Mouse (Mus musculus) Muller cell, postnatal 12 days (primary cell): ENCODE measurements around the gene F8.
A peak's percentile ranks its signal among the peaks of the same experiment; 100 is the strongest.

ENCODE experiments used
- DNase-seq: peaks from one replicate; pipeline ENCODE4 v3.0.0-alpha.2; 2015; ENCODE audit errors: inconsistent ontology term

Gene F8

DNA sequence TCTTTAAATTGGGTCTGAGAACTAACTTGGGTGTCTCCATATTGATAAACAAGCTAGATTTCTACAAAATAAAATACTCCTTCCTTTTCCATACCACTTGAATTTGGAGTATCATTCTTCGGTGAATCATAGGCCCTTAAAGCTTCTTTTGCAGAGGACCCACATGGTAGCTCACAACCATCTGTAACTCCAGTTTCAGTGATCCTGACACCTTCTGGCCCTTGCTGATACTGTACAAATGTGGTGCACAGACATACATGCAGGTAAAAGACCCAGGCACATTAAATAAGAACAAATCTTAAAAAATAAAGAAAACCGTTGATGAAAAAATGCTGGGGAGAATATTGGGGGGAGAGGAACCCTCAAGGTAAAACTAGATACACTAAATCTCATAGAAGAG lies 244.2 kb downstream of the F8 start:
- no peak for DNase-seq

DNA sequence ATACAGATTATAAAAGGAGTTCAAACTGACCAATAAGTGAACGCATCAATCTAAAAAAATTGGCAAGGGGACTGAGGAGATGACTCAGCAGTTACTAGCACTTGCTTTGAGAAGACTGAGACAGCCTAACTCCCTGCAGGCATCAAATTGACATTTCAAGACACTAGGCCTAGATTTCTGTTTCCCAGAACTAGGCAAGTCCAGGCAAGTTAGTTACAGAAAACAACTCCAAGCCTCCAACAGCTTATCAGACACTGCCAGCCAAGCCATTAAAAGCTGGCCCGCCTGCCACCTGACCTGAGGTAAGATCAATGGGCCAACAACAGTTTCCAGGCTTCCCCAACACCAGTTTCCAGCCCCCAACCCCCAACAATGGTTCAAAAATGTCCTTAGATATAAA lies 244.7 kb downstream of the F8 start:
- DNase-seq = no peak

DNA sequence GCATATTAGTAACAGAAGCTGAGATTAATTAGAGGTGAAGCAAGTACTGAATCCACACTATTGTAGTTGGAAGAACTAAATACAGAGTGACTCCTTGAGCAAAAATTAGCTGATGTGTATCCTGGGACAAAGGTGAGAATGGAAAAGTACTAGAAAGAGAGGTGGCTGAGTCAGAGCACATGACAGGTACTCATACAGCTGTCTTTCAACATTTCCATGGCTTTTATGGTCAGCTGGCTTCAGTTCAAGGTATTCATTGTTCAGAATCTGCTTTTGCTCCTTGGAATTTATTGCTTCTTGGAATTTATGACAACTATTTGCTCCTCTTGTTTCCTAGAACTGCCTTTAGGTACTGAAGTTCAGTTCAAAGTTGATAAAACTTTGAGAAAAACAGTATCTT lies 245.5 kb downstream of the F8 start:
- DNase-seq = no peak

DNA sequence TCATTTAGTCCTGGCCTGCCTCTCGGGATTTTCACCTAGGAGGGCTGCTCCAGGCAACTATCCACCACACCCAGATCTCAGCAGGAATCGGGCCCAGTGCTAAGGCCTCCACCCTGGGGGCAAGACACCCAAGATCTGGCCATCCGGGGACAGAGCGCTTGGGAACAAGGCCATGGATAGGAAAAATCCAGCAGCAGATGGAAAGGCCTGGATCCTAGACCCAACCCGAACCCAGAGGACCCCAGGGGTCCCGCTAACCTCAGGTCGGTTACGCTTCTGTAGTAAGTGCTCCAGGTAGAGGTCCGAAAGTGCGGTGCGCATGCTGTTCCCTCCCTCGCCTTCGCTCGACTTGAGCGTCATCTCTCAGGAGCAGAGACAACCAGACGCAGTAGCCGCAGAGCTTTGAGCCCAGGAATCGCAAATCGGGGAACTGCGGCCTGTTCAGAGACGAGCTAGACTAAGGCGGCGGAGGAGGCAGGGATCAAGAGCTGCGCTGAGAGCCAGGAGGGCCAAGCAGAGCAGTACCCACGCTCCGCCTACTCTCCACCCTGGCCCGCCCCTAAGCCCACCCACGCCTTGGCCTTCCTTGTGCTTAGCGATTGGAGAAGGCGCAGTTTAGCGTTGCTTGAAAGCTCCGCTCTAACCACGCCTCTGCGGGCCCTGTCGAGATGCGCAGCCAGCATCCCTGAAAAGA lies 251.8 kb downstream of the F8 start, which contains the start of gene Mpp1:
Gene Mpp1, minus strand, starts transcription at position 550 of the 694 bp plus-strand sequence.
- peak; percentile 88 for DNase-seq

DNA sequence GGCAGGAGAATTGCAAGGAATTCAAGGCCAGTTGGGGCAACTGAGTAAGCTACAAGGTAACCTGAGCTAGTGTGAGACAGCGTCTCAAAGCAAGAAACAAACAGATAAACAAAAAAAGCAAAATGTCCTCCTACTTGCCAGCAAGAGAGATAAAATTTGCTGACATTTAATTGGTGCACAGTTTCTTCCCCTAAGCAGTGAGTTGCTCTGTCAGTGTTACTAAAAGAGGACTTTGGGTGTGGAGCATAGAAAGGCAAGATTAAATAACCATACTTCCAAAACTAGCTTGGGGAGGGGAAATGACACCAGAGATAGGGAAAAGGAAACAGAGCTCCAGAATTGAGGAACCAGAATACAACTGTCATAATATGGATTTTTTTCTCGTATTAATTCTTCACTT lies 252.9 kb downstream of the F8 start:
- DNase-seq = no peak

DNA sequence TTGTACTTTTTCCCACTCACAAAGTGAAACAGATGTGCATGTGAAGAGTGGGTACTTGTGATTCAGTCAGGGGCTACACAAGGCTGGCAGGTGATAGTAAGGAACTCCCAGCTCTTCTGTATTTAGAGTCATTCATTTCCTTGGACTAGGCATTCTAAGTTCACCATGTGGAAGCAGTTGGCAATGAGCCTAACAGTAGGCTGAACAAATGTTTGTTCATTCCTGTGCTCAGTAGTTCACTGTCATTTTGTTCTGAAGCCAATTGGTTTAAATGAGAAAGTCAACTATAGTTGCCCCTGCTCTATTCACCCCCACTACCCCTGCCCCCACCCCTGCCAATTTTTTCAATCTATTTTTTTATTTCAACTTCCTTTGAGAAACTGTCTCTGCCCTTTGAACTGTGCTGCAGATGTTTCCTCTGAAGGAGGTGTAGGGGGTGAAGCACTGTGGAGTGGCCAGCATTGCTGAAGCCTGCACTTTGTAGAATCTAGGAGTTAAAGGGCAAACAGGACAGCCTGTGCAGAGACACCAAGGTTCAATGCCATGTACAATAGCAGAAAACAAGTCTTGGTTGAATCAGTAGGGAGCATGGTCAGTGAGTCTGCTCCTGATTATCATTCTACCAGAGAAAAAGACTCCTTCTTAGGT lies 254.0 kb downstream of the F8 start:
- no peak for DNase-seq

DNA sequence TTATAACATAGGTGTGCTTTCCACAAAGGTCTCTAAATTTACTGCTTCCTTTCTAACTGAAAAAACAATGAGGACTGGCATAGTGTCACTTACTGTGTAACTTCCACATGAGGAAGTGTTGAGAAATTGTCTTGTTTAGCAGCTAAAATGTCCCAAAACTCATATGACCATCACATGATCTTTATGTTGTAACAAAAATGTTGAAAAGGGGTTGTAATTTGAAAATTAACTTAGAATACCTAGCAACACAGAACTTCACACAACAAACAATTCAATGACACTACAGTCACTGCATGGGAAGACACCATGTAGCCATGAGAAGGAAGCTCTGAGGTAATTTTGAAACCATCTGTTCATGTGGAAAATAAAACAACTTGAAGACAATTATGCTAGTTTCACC lies 255.5 kb downstream of the F8 start:
- DNase-seq = no peak

DNA sequence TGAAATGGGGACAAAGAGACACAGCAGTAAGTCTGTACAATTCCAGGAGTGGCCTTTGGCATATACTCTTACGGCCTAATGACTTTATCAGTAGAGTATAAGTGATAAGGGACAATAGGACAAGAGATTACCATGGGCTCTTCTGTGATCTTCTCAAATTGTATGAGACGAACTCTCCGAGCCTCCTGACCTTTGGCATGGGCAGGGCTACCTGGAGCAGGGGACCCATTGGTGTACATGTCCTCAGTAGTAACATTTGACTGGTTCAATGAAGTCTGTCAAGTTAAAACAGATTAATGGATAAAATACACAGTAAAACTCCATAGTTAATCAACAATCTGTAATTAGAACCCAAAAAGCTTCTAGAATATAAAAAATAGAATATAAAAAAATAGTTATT lies 256.8 kb downstream of the F8 start:
- DNase-seq = no peak
